Mouse (Mus musculus) hindbrain, embryonic 11.5 days (tissue): ENCODE measurements around the gene Fscn2. TPM values are rescaled to one million over a fixed set of nuclear protein-coding genes. Genes with fewer than 3 reads are reported as not detected.
"Not testable (repeated sequence)": the region's sequence is repeated elsewhere in the genome, so short reads cannot be mapped to it uniquely, and the experiment has no call there.

ENCODE experiments used
- ATAC-seq: fragments of 200-750 bp; cut with Nextera tagmentation; 2 replicates; pipeline ENCODE4 v1.8.0; 2017; ENCODE audit warnings: mild to moderate bottlenecking, moderate TSS enrichment, moderate library complexity; ENCODE audit not compliant: low FRiP score
- DNase-seq: peaks from one replicate; pipeline ENCODE4 v3.0.0-alpha.2; 2015; ENCODE audit warnings: low spot score
- H3K27ac ChIP-seq: fragments of 300-500 bp; sonication (generic); 2 replicates; pipeline ENCODE4 v1.5.1; 2014; ENCODE audit warnings: mild to moderate bottlenecking, low read depth, low read length
- H3K27me3 ChIP-seq: fragments of 300-500 bp; sonication (generic); 2 replicates; pipeline ENCODE4 v1.6.1; 2014; ENCODE audit warnings: mild to moderate bottlenecking, low read length, moderate library complexity, mixed read lengths; ENCODE audit not compliant: control insufficient read depth, insufficient read depth
- H3K36me3 ChIP-seq: fragments of 300-500 bp; sonication (generic); 2 replicates; pipeline ENCODE4 v1.6.1; 2014; ENCODE audit warnings: mild to moderate bottlenecking, low read length, moderate library complexity, mixed read lengths; ENCODE audit not compliant: control insufficient read depth, insufficient read depth
- H3K4me1 ChIP-seq: fragments of 300-500 bp; sonication (generic); replicated peaks from 2 replicates; pipeline ENCODE4 v1.6.1; 2014; ENCODE audit warnings: low read length, mixed read lengths; ENCODE audit not compliant: control insufficient read depth, insufficient read depth
- H3K4me2 ChIP-seq: fragments of 300-500 bp; sonication (generic); replicated peaks from 2 replicates; pipeline ENCODE4 v1.6.1; 2014; ENCODE audit warnings: mild to moderate bottlenecking, low read depth, low read length
- H3K4me3 ChIP-seq: fragments of 300-500 bp; sonication (generic); 2 replicates; pipeline ENCODE4 v1.5.1; 2014; ENCODE audit warnings: low read depth, low read length
- H3K9ac ChIP-seq: fragments of 300-500 bp; sonication (generic); 2 replicates; pipeline ENCODE4 v1.6.1; 2014; ENCODE audit warnings: low read depth, low read length
- H3K9me3 ChIP-seq: fragments of 300-500 bp; sonication (generic); 2 replicates; pipeline ENCODE4 v1.6.1; 2016; ENCODE audit warnings: low read length; ENCODE audit not compliant: control insufficient read depth
- WGBS: fragments of 180-500 bp; shearing (Covaris S2); extraction: QIAGEN DNeasy Blood & Tissue Kit; methylation state at CpG from one replicate; pipeline ENCODE4 v1.1.7; 2014; 5-methylcytosine and 5-hydroxymethylcytosine counted together
- polyA plus RNA-seq: library from polyadenylated mRNA; unstranded; fragments of >200 nt; fragmentation: Nextera tagmentation; extraction: Ambion mirVana; gene quantifications from 2 replicates; pipeline ENCODE4 v1.2.1, GENCODE M21; 2014

The Fscn2 gene
- polyA plus RNA-seq, 1 experiment from 2014 or later: 1.1 TPM

- Histone ChIP-seq H3K27ac (no peak overlapping the region), H3K4me1 (no peaks in the 10 kb centered on the region), H3K4me3 (no peak overlapping the region), H3K27me3 (no peaks in the 10 kb centered on the region), H3K9me3 (no peaks in the 10 kb centered on the region), H3K9ac (no peak overlapping the region), H3K36me3 (0 out of 2 replicates have a peak, but pooled peaks cover 4% of the 10 kb centered on the region), H3K4me2 (no peak overlapping the region)
- ATAC-seq: no peak
- DNase-seq: no peak
- WGBS: 88% methylated on average over 4 of the region's 4 CpGs
These were observed 34.3 kb downstream of the Fscn2 start for GRCm38 (mm10) chr11:120395661-120396060.

GRCm38 (mm10) chr11:120397602-120398001 is 36.3 kb downstream of the Fscn2 start:
- Histone ChIP-seq H3K27me3 (no peaks in the 10 kb centered on the region), H3K4me2 (no peak overlapping the region), H3K9me3 (no peaks in the 10 kb centered on the region), H3K4me3 (no peak overlapping the region), H3K36me3 (0 out of 2 replicates have a peak, but pooled peaks cover 6% of the 10 kb centered on the region), H3K27ac (no peak overlapping the region), H3K4me1 (no peaks in the 10 kb centered on the region), H3K9ac (no peak overlapping the region)
- no peak for ATAC-seq
- no peak for DNase-seq
- WGBS: 86% methylated on average over 2 of the region's 2 CpGs

GRCm38 (mm10) chr11:120399319-120399718 is 38.0 kb downstream of the Fscn2 start:
- Histone ChIP-seq H3K36me3 (0 out of 2 replicates have a peak, but pooled peaks cover 6% of the 10 kb centered on the region), H3K27ac (no peak overlapping the region)
- WGBS: 89% methylated on average over 2 of the region's 2 CpGs

GRCm38 (mm10) chr11:120404814-120405213 is 43.5 kb downstream of the Fscn2 start:
- Histone ChIP-seq H3K36me3 (peaks cover 11% of the 10 kb centered on the region; the same call in 1 of the 2 replicates), H3K9ac (no peak overlapping the region), H3K4me2 (no peak overlapping the region), H3K4me3 (no peak overlapping the region), H3K4me1 (no peaks in the 10 kb centered on the region), H3K9me3 (no peaks in the 10 kb centered on the region), H3K27ac (no peak overlapping the region), H3K27me3 (no peaks in the 10 kb centered on the region)
- WGBS: 88% methylated on average over 1 of the region's 1 CpGs
- DNase-seq: no peak
- ATAC-seq: no peak

More at GRCm38 (mm10) chr11:120399319-120399718, 38.0 kb downstream of the Fscn2 start:
- Histone ChIP-seq H3K27me3 (no peaks in the 10 kb centered on the region), H3K4me3 (no peak overlapping the region), H3K4me2 (no peak overlapping the region), H3K9me3 (no peaks in the 10 kb centered on the region), H3K9ac (no peak overlapping the region), H3K4me1 (no peaks in the 10 kb centered on the region)
- ATAC-seq (no peak), DNase-seq (no peak)

- no peak overlapping the region for H3K27ac ChIP-seq
- no peaks in the 10 kb centered on the region for H3K4me1 ChIP-seq
- H3K27me3 ChIP-seq: no peaks in the 10 kb centered on the region
- DNase-seq: no peak
- no peak overlapping the region for H3K4me3 ChIP-seq
- WGBS: 95% methylated on average over 3 of the region's 3 CpGs
- ATAC-seq: no peak
- no peak overlapping the region for H3K4me2 ChIP-seq
- H3K9me3 ChIP-seq: no peaks in the 10 kb centered on the region
- H3K36me3 ChIP-seq: peaks cover 6% of the 10 kb centered on the region; the same call in 1 of the 2 replicates
- no peak overlapping the region for H3K9ac ChIP-seq
These were observed 44.5 kb downstream of the Fscn2 start for GRCm38 (mm10) chr11:120405867-120406266.

- no peak overlapping the region for H3K9ac ChIP-seq
- no peaks in the 10 kb centered on the region for H3K4me1 ChIP-seq
- peaks cover 6% of the 10 kb centered on the region; the same call in 1 of the 2 replicates for H3K36me3 ChIP-seq
- no peak overlapping the region for H3K27ac ChIP-seq
- 91% methylated on average over 1 of the region's 1 CpGs for WGBS
- H3K9me3 ChIP-seq: no peaks in the 10 kb centered on the region
- DNase-seq: no peak
- H3K27me3 ChIP-seq: no peaks in the 10 kb centered on the region
- ATAC-seq: no peak
- no peak overlapping the region for H3K4me2 ChIP-seq
- no peak overlapping the region for H3K4me3 ChIP-seq
These were observed 45.1 kb downstream of the Fscn2 start for GRCm38 (mm10) chr11:120406445-120406844.

- H3K4me3 ChIP-seq, H3K27ac ChIP-seq, H3K4me1 ChIP-seq, H3K27me3 ChIP-seq, H3K4me2 ChIP-seq, DNase-seq, H3K9me3 ChIP-seq, H3K9ac ChIP-seq, H3K36me3 ChIP-seq, ATAC-seq: not testable (repeated sequence)
- WGBS: 97% methylated on average over 7 of the region's 10 CpGs
These were observed 52.3 kb downstream of the Fscn2 start for GRCm38 (mm10) chr11:120413621-120414020.

Other genes starting within 250 kb of the Fscn2 start
- gene Slc38a10, start 210.2 kb upstream of the Fscn2 start, polyA plus RNA-seq: 58.6 and 64.7 TPM in 2 replicates
- gene Bahcc1, start 128.6 kb upstream of the Fscn2 start, polyA plus RNA-seq: 18.1 and 23.1 TPM in 2 replicates
- gene Actg1, start 13.0 kb upstream of the Fscn2 start, polyA plus RNA-seq: 3,592 and 3,665 TPM in 2 replicates
- 27.8 and 33.6 TPM in 2 replicates for gene Faap100, start 17.2 kb downstream of the Fscn2 start, polyA plus RNA-seq
- gene Nploc4, start 76.2 kb downstream of the Fscn2 start, polyA plus RNA-seq: 37.5 and 40.3 TPM in 2 replicates
- not detected in 2 replicates for gene Tspan10, start 81.1 kb downstream of the Fscn2 start, polyA plus RNA-seq
- 0.18 and 0.26 TPM in 2 replicates for gene Pde6g, start 92.0 kb downstream of the Fscn2 start, polyA plus RNA-seq
- 11.9 and 13.1 TPM in 2 replicates for gene Oxld1, start 96.5 kb downstream of the Fscn2 start, polyA plus RNA-seq
- 25.0 and 30.0 TPM in 2 replicates for gene Ccdc137, start 96.6 kb downstream of the Fscn2 start, polyA plus RNA-seq
- gene Arl16, start 106.1 kb downstream of the Fscn2 start, polyA plus RNA-seq: 54.8 and 58.2 TPM in 2 replicates
- 139 and 141 TPM in 2 replicates for gene Mrpl12, start 123.1 kb downstream of the Fscn2 start, polyA plus RNA-seq
- 35.2 and 35.4 TPM in 2 replicates for gene Slc25a10, start 130.3 kb downstream of the Fscn2 start, polyA plus RNA-seq
- gene Gcgr, start 169.2 kb downstream of the Fscn2 start, polyA plus RNA-seq: 0.31 and 0.56 TPM in 2 replicates
- gene Mcrip1, start 188.2 kb downstream of the Fscn2 start, polyA plus RNA-seq: 245 and 256 TPM in 2 replicates
- not detected in 2 replicates for gene Ppp1r27, start 189.6 kb downstream of the Fscn2 start, polyA plus RNA-seq
- 504 and 527 TPM in 2 replicates for gene P4hb, start 211.7 kb downstream of the Fscn2 start, polyA plus RNA-seq
- 576 and 591 TPM in 2 replicates for gene Arhgdia, start 220.1 kb downstream of the Fscn2 start, polyA plus RNA-seq
- 686 and 764 TPM in 2 replicates for gene Alyref, start 236.8 kb downstream of the Fscn2 start, polyA plus RNA-seq
- 195 TPM in 2 replicates for gene Anapc11, start 236.9 kb downstream of the Fscn2 start, polyA plus RNA-seq
- gene Npb, start 246.9 kb downstream of the Fscn2 start, polyA plus RNA-seq: 0.42 TPM in 1 of 2 replicates, not detected in the other